Mouse (Mus musculus) thymus, adult 2 months (tissue): ENCODE measurements at regions not wholly inside any gene's neighbourhood (a gene's known extent, or its start where the extent isn't known, plus 50 kb on each side); places are given as distances from the start of the nearest gene placed in this dataset.

ENCODE experiments used
- DNase-seq: peaks from one replicate; pipeline ENCODE4 v3.0.0; 2021
- H3K27ac ChIP-seq: fragments of 200-500 bp; 2 replicates; pipeline ENCODE4 v1.5.1; 2012; ENCODE audit warnings: low read length, control low read depth; ENCODE audit not compliant: control insufficient read depth, insufficient read depth
- H3K27me3 ChIP-seq: fragments of 200-500 bp; 2 replicates; pipeline ENCODE4 v1.6.1; 2012; ENCODE audit warnings: mild to moderate bottlenecking, low read length, moderate library complexity, mixed read lengths; ENCODE audit not compliant: control insufficient read depth, insufficient read depth
- H3K36me3 ChIP-seq: fragments of 200-500 bp; 2 replicates; pipeline ENCODE4 v1.6.1; 2012; ENCODE audit warnings: mild to moderate bottlenecking, low read length, moderate library complexity; ENCODE audit not compliant: control insufficient read depth, insufficient read depth
- H3K4me1 ChIP-seq: fragments of 200-500 bp; replicated peaks from 2 replicates; pipeline ENCODE4 v1.6.1; 2012; ENCODE audit warnings: low read length; ENCODE audit not compliant: control insufficient read depth, insufficient read depth
- H3K4me3 ChIP-seq: fragments of 200-500 bp; 2 replicates; pipeline ENCODE4 v1.5.1; 2012; ENCODE audit warnings: mild to moderate bottlenecking, low read length, control low read depth, moderate library complexity; ENCODE audit not compliant: control insufficient read depth, insufficient read depth
- CTCF ChIP-seq: fragments of 200-500 bp; IDR thresholded peaks from 2 replicates; pipeline ENCODE4 v1.5.1; 2012; ENCODE audit warnings: mild to moderate bottlenecking, control low read depth, low read length, moderate library complexity, borderline replicate concordance; ENCODE audit not compliant: control insufficient read depth, poor library complexity, insufficient read depth; ENCODE audit errors: extremely low read depth
- POLR2A ChIP-seq: fragments of 200-500 bp; IDR thresholded peaks from 2 replicates; pipeline ENCODE4 v1.6.1; 2012; ENCODE audit warnings: mild to moderate bottlenecking, low read length, control low read depth, moderate library complexity; ENCODE audit not compliant: control insufficient read depth, poor library complexity, insufficient read depth; ENCODE audit errors: extremely low read depth
- WGBS: fragments of 180-500 bp; shearing (Covaris S2); methylation state at CpG from one replicate; pipeline ENCODE4 v1.1.7; 2018; 5-methylcytosine and 5-hydroxymethylcytosine counted together

GRCm38 (mm10) chr12:25318072-25318671 lies 221.2 kb upstream of the Id2 start:
- Histone ChIP-seq H3K27me3 (no peaks in the 10 kb centered on the region), H3K4me3 (no peak overlapping the region), H3K27ac (no peak overlapping the region), H3K4me1 (peaks cover 7% of the 10 kb centered on the region), H3K36me3 (no peaks in the 10 kb centered on the region)
- no peak for DNase-seq
- 91% methylated on average over 4 of the region's 4 CpGs for WGBS
- no peak for TF ChIP-seq POLR2A
- no peak for TF ChIP-seq CTCF

GRCm38 (mm10) chr12:25315969-25316368 lies 219.0 kb upstream of the Id2 start:
- peak; percentile 41 for DNase-seq
- no peak overlapping the region for H3K27ac ChIP-seq
- H3K4me1 ChIP-seq: peaks cover 12% of the 10 kb centered on the region
- no peaks in the 10 kb centered on the region for H3K27me3 ChIP-seq
- no peak overlapping the region for H3K4me3 ChIP-seq
- 87% methylated on average over 1 of the region's 1 CpGs for WGBS
- TF ChIP-seq CTCF (no peak), POLR2A (no peak)
- no peaks in the 10 kb centered on the region for H3K36me3 ChIP-seq

GRCm38 (mm10) chr12:25313212-25313611 lies 216.3 kb upstream of the Id2 start:
- H3K4me3 ChIP-seq: no peak overlapping the region
- H3K27me3 ChIP-seq: no peaks in the 10 kb centered on the region
- no peak for DNase-seq
- TF ChIP-seq CTCF (no peak), POLR2A (no peak)
- H3K4me1 ChIP-seq: peaks cover 12% of the 10 kb centered on the region
- no peaks in the 10 kb centered on the region for H3K36me3 ChIP-seq
- no peak overlapping the region for H3K27ac ChIP-seq

- DNase-seq: no peak
- H3K4me3 ChIP-seq: no peak overlapping the region
- peaks cover 12% of the 10 kb centered on the region for H3K4me1 ChIP-seq
- H3K27ac ChIP-seq: no peak overlapping the region
- no peak for TF ChIP-seq CTCF
- H3K36me3 ChIP-seq: no peaks in the 10 kb centered on the region
- 94% methylated on average over 2 of the region's 2 CpGs for WGBS
- H3K27me3 ChIP-seq: no peaks in the 10 kb centered on the region
Measured at GRCm38 (mm10) chr12:25312390-25312789, 215.4 kb upstream of the Id2 start.

GRCm38 (mm10) chr12:25311728-25312127 lies 214.8 kb upstream of the Id2 start:
- Histone ChIP-seq H3K4me3 (no peak overlapping the region), H3K4me1 (peaks cover 12% of the 10 kb centered on the region), H3K36me3 (no peaks in the 10 kb centered on the region), H3K27ac (no peak overlapping the region), H3K27me3 (no peaks in the 10 kb centered on the region)
- peak; percentile 34 for DNase-seq
- TF ChIP-seq CTCF: no peak
- no peak for TF ChIP-seq POLR2A
- WGBS: 7% methylated on average over 7 of the region's 7 CpGs

GRCm38 (mm10) chr12:25310293-25310946 lies 213.5 kb upstream of the Id2 start:
- Histone ChIP-seq H3K27ac (no peak overlapping the region), H3K4me3 (no peak overlapping the region)

GRCm38 (mm10) chr12:25309234-25309633 lies 212.3 kb upstream of the Id2 start:
- DNase-seq: no peak
- peaks cover 14% of the 10 kb centered on the region for H3K4me1 ChIP-seq
- WGBS: 98% methylated on average over 6 of the region's 6 CpGs
- no peaks in the 10 kb centered on the region for H3K36me3 ChIP-seq
- H3K4me3 ChIP-seq: no peak overlapping the region
- no peaks in the 10 kb centered on the region for H3K27me3 ChIP-seq
- no peak for TF ChIP-seq CTCF
- TF ChIP-seq POLR2A: no peak
- H3K27ac ChIP-seq: no peak overlapping the region

More at GRCm38 (mm10) chr12:25310293-25310946, 213.5 kb upstream of the Id2 start:
- H3K36me3 ChIP-seq: no peaks in the 10 kb centered on the region
- DNase-seq: no peak
- TF ChIP-seq CTCF: no peak
- TF ChIP-seq POLR2A: no peak
- 85% methylated on average over 6 of the region's 6 CpGs for WGBS
- H3K27me3 ChIP-seq: no peaks in the 10 kb centered on the region
- H3K4me1 ChIP-seq: peaks cover 8% of the 10 kb centered on the region
